Mouse (Mus musculus): Measurements from ENCODE around the gene Trmt112. TPM values are rescaled to one million over a fixed set of nuclear protein-coding genes. Genes with fewer than 3 reads are reported as not detected.
"Not testable (repeated sequence)": the region's sequence is repeated elsewhere in the genome, so short reads cannot be mapped to it uniquely, and the experiment has no call there.

The Trmt112 gene
- polyA plus RNA-seq, 1 experiment from 2014 or later = 115 TPM

- H3K27me3 ChIP-seq (ENCODE audit: control insufficient read depth, insufficient read depth, low read length) = no peaks in the 10 kb centered on the region
- 94% methylated on average over 11 of the region's 11 CpGs for WGBS
- no peaks in the 10 kb centered on the region for H3K9me3 ChIP-seq (ENCODE audit: control insufficient read depth, low read length)
These were observed 3.9 kb upstream of the Trmt112 start for GRCm38 (mm10) chr19:6905498-6906159.

GRCm38 (mm10) chr19:6906199-6906598 lies 3.3 kb upstream of the Trmt112 start:
- DNase-seq (no peak), ATAC-seq (ENCODE audit: low FRiP score, low TSS enrichment) (no peak)
- H3K36me3 ChIP-seq (ENCODE audit: control insufficient read depth, insufficient read depth, low read length) = peaks cover 34% of the 10 kb centered on the region
- no peak overlapping the region for H3K9ac ChIP-seq (replicated peaks; ENCODE audit: low read length)
- 90% methylated on average over 3 of the region's 3 CpGs for WGBS
- H3K27me3 ChIP-seq (ENCODE audit: control insufficient read depth, insufficient read depth, low read length) = no peaks in the 10 kb centered on the region
- peaks cover 16% of the 10 kb centered on the region for H3K4me1 ChIP-seq (ENCODE audit: control insufficient read depth, insufficient read depth, low read length)
- H3K4me2 ChIP-seq (ENCODE audit: low read length) = no peak overlapping the region
- H3K4me3 ChIP-seq (replicated peaks; ENCODE audit: low read depth, low read length) = no peak overlapping the region
- no peak overlapping the region for H3K27ac ChIP-seq (replicated peaks; ENCODE audit: low read depth, low read length)
- H3K9me3 ChIP-seq (ENCODE audit: control insufficient read depth, low read length) = no peaks in the 10 kb centered on the region

More at GRCm38 (mm10) chr19:6905498-6906159, 3.9 kb upstream of the Trmt112 start:
- no peak overlapping the region for H3K27ac ChIP-seq (replicated peaks; ENCODE audit: low read depth, low read length)
- ATAC-seq (ENCODE audit: low FRiP score, low TSS enrichment) (no peak), DNase-seq (no peak)
- no peak overlapping the region for H3K4me3 ChIP-seq (replicated peaks; ENCODE audit: low read depth, low read length)
- no peak overlapping the region for H3K9ac ChIP-seq (replicated peaks; ENCODE audit: low read length)
- peaks cover 16% of the 10 kb centered on the region for H3K4me1 ChIP-seq (ENCODE audit: control insufficient read depth, insufficient read depth, low read length)
- no peak overlapping the region for H3K4me2 ChIP-seq (ENCODE audit: low read length)
- peaks cover 31% of the 10 kb centered on the region for H3K36me3 ChIP-seq (ENCODE audit: control insufficient read depth, insufficient read depth, low read length)

DNA sequence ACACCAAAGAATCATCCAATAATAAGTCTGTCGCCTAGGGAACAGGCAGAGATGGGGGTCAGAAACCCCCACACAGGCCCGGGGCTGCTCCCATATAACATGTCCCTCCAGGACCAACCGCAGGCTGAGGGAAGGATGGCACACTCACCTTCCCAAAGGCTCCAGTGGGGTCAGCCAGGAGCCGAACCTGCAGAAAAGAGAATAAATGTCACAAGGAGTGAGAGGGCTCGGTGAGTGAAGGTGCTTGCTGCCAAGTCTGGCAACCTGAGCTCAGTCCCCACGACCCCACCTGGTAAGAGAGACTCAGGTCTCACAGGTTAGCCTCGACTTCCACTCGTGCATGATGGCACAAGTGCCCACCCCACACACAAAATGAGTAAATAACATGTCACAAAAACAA lies 2.4 kb upstream of the Trmt112 start:
- Histone ChIP-seq H3K9ac (replicated peaks; ENCODE audit: low read length) (no peak overlapping the region), H3K27me3 (ENCODE audit: control insufficient read depth, insufficient read depth, low read length) (no peaks in the 10 kb centered on the region), H3K4me3 (replicated peaks; ENCODE audit: low read depth, low read length) (no peak overlapping the region), H3K9me3 (ENCODE audit: control insufficient read depth, low read length) (no peaks in the 10 kb centered on the region), H3K36me3 (ENCODE audit: control insufficient read depth, insufficient read depth, low read length) (peaks cover 42% of the 10 kb centered on the region), H3K4me1 (ENCODE audit: control insufficient read depth, insufficient read depth, low read length) (peaks cover 16% of the 10 kb centered on the region), H3K27ac (replicated peaks; ENCODE audit: low read depth, low read length) (no peak overlapping the region), H3K4me2 (ENCODE audit: low read length) (no peak overlapping the region)
- no peak for DNase-seq
- ATAC-seq (ENCODE audit: low FRiP score, low TSS enrichment) = no peak
- 96% methylated on average over 8 of the region's 8 CpGs for WGBS

DNA sequence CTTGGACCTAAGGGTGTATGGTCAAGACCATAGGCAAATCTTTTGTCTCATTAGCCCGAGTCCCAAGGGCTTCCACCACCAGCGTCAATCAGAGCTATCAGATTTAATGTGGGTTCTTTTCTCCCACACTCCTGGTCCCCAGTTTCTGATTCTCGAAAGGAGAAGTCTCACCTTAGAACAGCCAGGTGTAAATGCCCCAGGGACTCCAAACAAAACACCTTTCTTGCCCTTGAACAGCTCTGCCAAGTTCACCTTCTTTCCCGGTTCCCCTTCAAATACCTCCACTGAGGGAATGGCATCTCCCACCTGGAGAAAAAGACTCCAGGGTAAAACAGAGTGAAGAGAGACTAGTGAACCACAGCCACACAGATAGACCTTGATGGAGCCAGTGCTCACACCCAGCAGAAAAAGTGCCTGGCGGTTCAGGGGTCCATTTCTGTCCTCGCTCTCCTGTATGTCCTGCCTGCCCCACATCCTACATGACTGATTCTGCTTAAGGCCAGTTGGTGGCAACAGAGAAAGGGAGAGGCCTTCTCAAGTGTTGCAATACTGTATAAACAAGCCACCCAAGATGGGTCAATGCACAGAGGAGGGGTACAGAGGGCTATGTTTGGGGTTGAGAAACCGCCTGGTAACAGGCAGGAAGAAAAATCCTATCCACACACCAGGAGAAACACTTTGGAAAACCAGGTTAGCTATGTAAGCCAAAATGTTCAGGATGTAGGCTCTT lies 1.5 kb upstream of the Trmt112 start:
- no peak for ATAC-seq (ENCODE audit: low FRiP score, low TSS enrichment)
- H3K27ac ChIP-seq (replicated peaks; ENCODE audit: low read depth, low read length) = no peak overlapping the region
- H3K4me1 ChIP-seq (ENCODE audit: control insufficient read depth, insufficient read depth, low read length) = peaks cover 16% of the 10 kb centered on the region
- no peak for DNase-seq
- peak overlapping the region; percentile 63; the same call in 1 of the 2 replicates for H3K4me3 ChIP-seq (replicated peaks; ENCODE audit: low read depth, low read length)
- H3K27me3 ChIP-seq (ENCODE audit: control insufficient read depth, insufficient read depth, low read length) = no peaks in the 10 kb centered on the region
- WGBS = 92% methylated on average over 7 of the region's 7 CpGs
- peaks cover 50% of the 10 kb centered on the region for H3K36me3 ChIP-seq (ENCODE audit: control insufficient read depth, insufficient read depth, low read length)
- no peak overlapping the region; the same call in 1 of the 2 replicates for H3K9ac ChIP-seq (replicated peaks; ENCODE audit: low read length)
- no peaks in the 10 kb centered on the region for H3K9me3 ChIP-seq (ENCODE audit: control insufficient read depth, low read length)
- peak overlapping the region; percentile 91 for H3K4me2 ChIP-seq (ENCODE audit: low read length)

- DNase-seq (peak; percentile 27), ATAC-seq (ENCODE audit: low FRiP score, low TSS enrichment) (no peak)
- WGBS = 13% methylated on average over 11 of the region's 11 CpGs
- no peaks in the 10 kb centered on the region for H3K9me3 ChIP-seq (ENCODE audit: control insufficient read depth, low read length)
- H3K4me1 ChIP-seq (ENCODE audit: control insufficient read depth, insufficient read depth, low read length) = peaks cover 16% of the 10 kb centered on the region
- H3K4me2 ChIP-seq (ENCODE audit: low read length) = peak overlapping the region; percentile 91
- peak overlapping the region; percentile 63 for H3K4me3 ChIP-seq (replicated peaks; ENCODE audit: low read depth, low read length)
- H3K36me3 ChIP-seq (ENCODE audit: control insufficient read depth, insufficient read depth, low read length) = peaks cover 55% of the 10 kb centered on the region
- no peaks in the 10 kb centered on the region for H3K27me3 ChIP-seq (ENCODE audit: control insufficient read depth, insufficient read depth, low read length)
- H3K27ac ChIP-seq (replicated peaks; ENCODE audit: low read depth, low read length) = peak overlapping the region; percentile 97
- H3K9ac ChIP-seq (replicated peaks; ENCODE audit: low read length) = peak overlapping the region; percentile 73
These were observed 477 bp upstream of the Trmt112 start for GRCm38 (mm10) chr19:6909021-6909420.

DNA sequence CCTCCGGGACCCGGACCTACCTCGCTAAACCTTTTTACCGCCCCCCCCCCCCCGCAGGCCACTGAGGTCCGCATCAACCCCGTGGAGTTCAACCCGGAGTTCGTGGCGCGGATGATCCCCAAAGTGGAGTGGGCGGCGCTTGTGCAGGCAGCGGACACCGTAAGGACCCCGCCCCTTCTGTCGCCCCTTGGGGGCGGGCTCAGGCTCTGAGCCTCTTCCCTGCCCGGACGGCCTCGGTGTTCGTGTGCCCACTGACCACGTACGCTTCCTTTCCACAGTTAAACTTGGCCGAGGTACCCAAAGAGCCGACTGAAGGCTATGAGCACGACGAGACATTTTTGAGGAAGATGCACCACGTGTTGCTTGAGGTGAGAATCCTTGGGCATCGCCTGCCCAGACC lies 808 bp downstream of the Trmt112 start:
- WGBS = 0% methylated on average over 30 of the region's 30 CpGs
- peaks cover 52% of the 10 kb centered on the region for H3K36me3 ChIP-seq (ENCODE audit: control insufficient read depth, insufficient read depth, low read length)
- peak overlapping the region; percentile 97 for H3K27ac ChIP-seq (replicated peaks; ENCODE audit: low read depth, low read length)
- H3K4me3 ChIP-seq (replicated peaks; ENCODE audit: low read depth, low read length) = peak overlapping the region; percentile 63
- H3K4me1 ChIP-seq (ENCODE audit: control insufficient read depth, insufficient read depth, low read length) = peaks cover 16% of the 10 kb centered on the region
- ATAC-seq (ENCODE audit: low FRiP score, low TSS enrichment) (peak; percentile 24; the same call in 1 of the 2 replicates), DNase-seq (peak; percentile 63)
- peak overlapping the region; percentile 73 for H3K9ac ChIP-seq (replicated peaks; ENCODE audit: low read length)
- H3K27me3 ChIP-seq (ENCODE audit: control insufficient read depth, insufficient read depth, low read length); H3K9me3 ChIP-seq (ENCODE audit: control insufficient read depth, low read length): not testable (repeated sequence)
- peak overlapping the region; percentile 91 for H3K4me2 ChIP-seq (ENCODE audit: low read length)

DNA sequence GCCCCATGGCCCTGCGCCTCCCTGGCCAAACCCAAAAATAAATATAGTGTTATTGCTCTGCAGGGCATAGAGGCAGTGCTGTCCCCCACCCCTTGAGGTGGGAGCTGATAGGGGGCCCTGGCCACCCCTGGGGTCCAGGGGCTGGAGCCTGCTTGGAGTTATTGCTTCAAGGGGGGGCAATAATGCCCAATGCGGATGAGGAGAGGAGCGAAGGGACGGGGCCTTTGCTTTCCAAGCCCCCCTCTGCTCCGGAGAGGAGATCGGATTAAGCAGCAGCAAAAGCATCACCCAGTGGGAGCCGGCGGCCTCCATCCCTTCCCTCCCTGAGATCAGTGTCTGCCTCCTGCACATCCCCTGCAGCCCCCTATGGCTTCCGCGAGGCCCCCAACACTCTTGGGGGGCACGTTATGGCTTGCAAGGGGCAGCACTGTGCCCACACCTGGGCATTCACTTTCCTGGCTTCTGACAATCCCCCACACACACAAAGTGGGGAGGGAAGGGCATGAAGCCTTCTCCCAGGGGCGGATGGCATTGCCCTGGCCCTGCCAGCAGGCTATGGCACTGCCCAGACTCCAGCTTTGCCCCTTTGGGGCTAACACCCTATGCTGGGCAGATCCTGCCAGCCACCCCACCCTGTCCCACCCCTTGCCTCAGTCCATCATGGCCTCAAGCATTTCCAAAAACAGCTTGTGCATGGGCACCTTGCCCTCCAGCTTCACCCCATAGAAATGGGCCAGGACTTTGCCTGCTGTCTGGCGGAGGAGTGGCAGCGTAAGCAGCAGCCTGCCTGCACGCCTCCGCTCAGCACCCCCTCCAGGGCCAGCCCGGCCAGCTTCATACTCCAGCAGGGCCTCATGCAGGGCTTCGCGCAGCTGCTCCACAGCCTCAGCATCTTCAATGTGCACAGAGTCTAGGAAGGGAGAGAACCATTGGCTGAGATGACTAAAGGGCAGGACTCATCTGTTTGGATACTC lies 1.9 kb downstream of the Trmt112 start:
- Histone ChIP-seq H3K9ac (replicated peaks; ENCODE audit: low read length) (no peak overlapping the region), H3K4me2 (ENCODE audit: low read length) (peak overlapping the region; percentile 91), H3K27me3 (ENCODE audit: control insufficient read depth, insufficient read depth, low read length) (no peaks in the 10 kb centered on the region), H3K27ac (replicated peaks; ENCODE audit: low read depth, low read length) (no peak overlapping the region), H3K36me3 (ENCODE audit: control insufficient read depth, insufficient read depth, low read length) (peaks cover 43% of the 10 kb centered on the region), H3K9me3 (ENCODE audit: control insufficient read depth, low read length) (no peaks in the 10 kb centered on the region), H3K4me1 (ENCODE audit: control insufficient read depth, insufficient read depth, low read length) (peaks cover 16% of the 10 kb centered on the region), H3K4me3 (replicated peaks; ENCODE audit: low read depth, low read length) (no peak overlapping the region)
- WGBS = 82% methylated on average over 19 of the region's 19 CpGs
- no peak for DNase-seq
- no peak for ATAC-seq (ENCODE audit: low FRiP score, low TSS enrichment)

DNA sequence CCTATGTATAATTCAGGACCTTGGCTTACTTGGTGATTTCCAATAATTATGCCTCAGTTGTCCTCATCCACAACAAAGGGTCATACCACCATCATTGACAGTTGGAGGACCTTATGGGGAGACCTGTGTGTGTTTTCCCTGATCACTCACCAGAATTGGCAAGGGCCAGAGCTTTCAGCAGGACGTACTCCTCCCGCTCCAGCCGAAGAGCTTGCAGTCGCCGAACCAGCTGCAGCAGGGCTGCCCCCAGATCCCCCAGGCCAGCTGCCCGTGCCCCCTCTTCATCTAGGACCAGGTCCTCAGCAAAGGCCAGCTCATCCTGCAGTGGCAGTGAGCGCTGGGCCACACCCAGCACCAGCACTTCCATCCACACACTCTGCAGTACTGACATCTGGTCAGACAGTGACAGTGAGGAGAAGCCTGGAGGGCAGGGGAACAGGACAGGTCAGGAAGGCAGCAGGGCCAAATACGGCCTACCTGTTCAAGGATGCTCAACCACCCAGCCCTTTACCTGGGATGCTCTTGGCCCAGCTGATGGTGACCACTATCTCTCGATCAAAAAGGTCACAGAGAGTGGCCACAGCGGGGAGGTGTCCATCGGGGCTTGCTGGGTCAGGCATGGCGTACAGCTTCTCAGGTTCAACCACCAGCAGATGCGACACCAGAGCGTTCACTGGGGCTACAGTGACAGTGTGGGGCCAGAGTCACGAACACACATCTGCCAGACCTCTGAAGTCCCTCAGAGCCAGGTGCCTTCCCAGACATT lies 2.9 kb downstream of the Trmt112 start:
- peaks cover 16% of the 10 kb centered on the region for H3K4me1 ChIP-seq (ENCODE audit: control insufficient read depth, insufficient read depth, low read length)
- no peaks in the 10 kb centered on the region for H3K27me3 ChIP-seq (ENCODE audit: control insufficient read depth, insufficient read depth, low read length)
- H3K9me3 ChIP-seq (ENCODE audit: control insufficient read depth, low read length) = no peaks in the 10 kb centered on the region
- H3K9ac ChIP-seq (replicated peaks; ENCODE audit: low read length) = no peak overlapping the region
- peaks cover 38% of the 10 kb centered on the region for H3K36me3 ChIP-seq (ENCODE audit: control insufficient read depth, insufficient read depth, low read length)
- DNase-seq (no peak), ATAC-seq (ENCODE audit: low FRiP score, low TSS enrichment) (no peak)
- no peak overlapping the region for H3K27ac ChIP-seq (replicated peaks; ENCODE audit: low read depth, low read length)
- no peak overlapping the region for H3K4me3 ChIP-seq (replicated peaks; ENCODE audit: low read depth, low read length)
- WGBS = 93% methylated on average over 15 of the region's 15 CpGs
- H3K4me2 ChIP-seq (ENCODE audit: low read length) = no peak overlapping the region
